Mouse (Mus musculus) limb, embryonic 15.5 days (tissue): ENCODE data around the gene Trit1. TPM values are rescaled to one million over a fixed set of nuclear protein-coding genes. Genes with fewer than 3 reads are reported as not detected.

Experiments
- ATAC-seq: fragments of 200-750 bp; cut with Nextera tagmentation; 2 replicates; pipeline ENCODE4 v1.8.0; 2017; ENCODE audit warnings: low read depth, moderate TSS enrichment; ENCODE audit not compliant: insufficient number of reproducible peaks, low FRiP score, low TSS enrichment
- H3K27ac ChIP-seq: fragments of 300-500 bp; sonication (generic); 2 replicates; pipeline ENCODE4 v1.5.1; 2015; ENCODE audit warnings: moderate library complexity, mild to moderate bottlenecking, inconsistent platforms
- H3K27me3 ChIP-seq: fragments of 300-500 bp; sonication (generic); 2 replicates; pipeline ENCODE4 v1.6.1; 2015; ENCODE audit warnings: inconsistent platforms
- H3K36me3 ChIP-seq: fragments of 300-500 bp; sonication (generic); 2 replicates; pipeline ENCODE4 v1.6.1; 2015; ENCODE audit warnings: inconsistent platforms
- H3K4me1 ChIP-seq: fragments of 300-500 bp; sonication (generic); 2 replicates; pipeline ENCODE4 v1.6.1; 2015; ENCODE audit warnings: inconsistent platforms
- H3K4me2 ChIP-seq: fragments of 300-500 bp; sonication (generic); 2 replicates; pipeline ENCODE4 v1.6.1; 2015; ENCODE audit warnings: mild to moderate bottlenecking, inconsistent platforms
- H3K4me3 ChIP-seq: fragments of 300-500 bp; sonication (generic); 2 replicates; pipeline ENCODE4 v1.5.1; 2015; ENCODE audit warnings: mild to moderate bottlenecking, inconsistent platforms
- H3K9ac ChIP-seq: fragments of 300-500 bp; sonication (generic); 2 replicates; pipeline ENCODE4 v1.6.1; 2015; ENCODE audit warnings: inconsistent platforms
- H3K9me3 ChIP-seq: fragments of 300-500 bp; sonication (generic); 2 replicates; pipeline ENCODE4 v1.6.1; 2016; ENCODE audit warnings: inconsistent platforms
- WGBS: fragments of 180-500 bp; shearing (Covaris S2); methylation state at CpG from one replicate; pipeline ENCODE4 v1.1.7; 2015; 5-methylcytosine and 5-hydroxymethylcytosine counted together
- polyA plus RNA-seq: library from polyadenylated mRNA; unstranded; fragments of >200 nt; fragmentation: Nextera tagmentation; extraction: Ambion mirVana; gene quantifications from 2 replicates; pipeline ENCODE4 v1.2.1, GENCODE M21; 2015

The Trit1 gene
- polyA plus RNA-seq, 1 experiment from 2014 or later: 20.9 TPM

DNA sequence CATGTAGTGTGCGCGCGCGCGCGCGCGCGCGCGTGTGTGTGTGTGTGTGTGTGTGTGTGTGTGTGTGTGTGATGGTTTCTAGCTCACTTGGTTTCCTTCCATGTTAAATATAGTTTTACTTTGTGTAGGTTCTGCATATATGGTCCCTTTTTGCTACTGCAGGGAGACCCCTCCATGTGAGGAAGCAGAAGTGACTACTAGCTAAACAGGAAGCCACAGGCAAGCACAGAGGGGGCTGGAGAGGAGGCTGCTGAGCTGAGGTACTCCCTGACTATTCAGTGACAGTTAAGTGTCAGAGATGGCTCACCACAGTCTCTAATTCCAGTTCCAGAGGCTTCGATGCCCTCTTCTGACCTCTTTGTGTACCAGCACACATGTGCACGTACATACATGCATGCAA lies 9.8 kb downstream of the Trit1 start:
- no peaks in the 10 kb centered on the region for H3K27me3 ChIP-seq
- no peak overlapping the region for H3K27ac ChIP-seq
- no peaks in the 10 kb centered on the region for H3K9me3 ChIP-seq
- no peak for ATAC-seq
- no peak overlapping the region for H3K4me2 ChIP-seq
- WGBS: 97% methylated on average over 13 of the region's 13 CpGs
- H3K4me3 ChIP-seq: no peak overlapping the region
- no peaks in the 10 kb centered on the region for H3K4me1 ChIP-seq
- peaks cover 27% of the 10 kb centered on the region for H3K36me3 ChIP-seq
- no peak overlapping the region for H3K9ac ChIP-seq

DNA sequence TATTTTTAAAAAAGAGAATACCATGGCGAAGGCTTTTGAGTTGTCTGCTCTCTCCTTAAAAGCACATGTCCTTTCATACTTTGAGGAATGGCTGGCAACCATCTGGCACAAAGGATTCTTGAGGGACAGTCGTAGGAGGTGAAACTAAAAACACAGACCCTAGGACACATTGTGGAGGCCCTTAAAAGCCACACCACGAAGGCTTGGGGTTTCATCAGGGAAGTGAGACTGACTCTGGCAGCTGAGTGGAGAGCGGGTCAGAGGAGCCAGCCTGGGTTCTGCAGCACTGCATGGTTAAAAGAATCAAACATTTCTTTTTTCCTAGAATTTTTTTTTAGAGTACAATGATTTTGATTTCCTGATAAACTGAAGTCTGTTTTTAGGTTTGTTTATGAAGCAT lies 10.2 kb downstream of the Trit1 start:
- no peak for ATAC-seq
- no peaks in the 10 kb centered on the region for H3K27me3 ChIP-seq
- H3K27ac ChIP-seq: no peak overlapping the region
- H3K36me3 ChIP-seq: peaks cover 28% of the 10 kb centered on the region
- H3K4me2 ChIP-seq: no peak overlapping the region
- no peaks in the 10 kb centered on the region for H3K4me1 ChIP-seq
- no peaks in the 10 kb centered on the region for H3K9me3 ChIP-seq
- H3K9ac ChIP-seq: no peak overlapping the region
- 75% methylated on average over 4 of the region's 4 CpGs for WGBS
- no peak overlapping the region for H3K4me3 ChIP-seq

DNA sequence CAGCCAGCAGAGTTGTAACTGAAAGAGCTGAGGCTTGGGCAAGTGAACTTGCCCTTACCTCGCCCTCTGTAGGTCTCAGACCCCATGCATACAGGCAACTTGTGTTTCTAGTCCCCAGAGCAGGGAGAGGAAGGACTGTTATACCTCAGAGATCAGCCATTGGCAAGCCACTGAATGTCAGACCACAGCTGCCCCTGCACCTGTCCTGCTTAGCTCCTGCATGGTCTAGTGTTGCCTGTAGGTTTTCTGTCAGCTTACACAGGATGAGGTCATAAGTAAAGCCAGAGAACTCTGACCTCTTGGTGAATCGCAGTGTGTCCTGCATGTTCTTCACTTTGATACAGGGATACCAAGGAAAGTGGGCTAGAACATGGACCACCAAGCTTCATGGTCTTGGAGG lies 18.4 kb downstream of the Trit1 start:
- H3K27ac ChIP-seq: no peak overlapping the region
- H3K27me3 ChIP-seq: no peaks in the 10 kb centered on the region
- ATAC-seq: no peak
- 89% methylated on average over 2 of the region's 2 CpGs for WGBS
- no peaks in the 10 kb centered on the region for H3K9me3 ChIP-seq
- H3K9ac ChIP-seq: no peak overlapping the region
- H3K4me3 ChIP-seq: no peak overlapping the region
- no peak overlapping the region for H3K4me2 ChIP-seq
- peaks cover 17% of the 10 kb centered on the region for H3K36me3 ChIP-seq
- no peaks in the 10 kb centered on the region for H3K4me1 ChIP-seq

DNA sequence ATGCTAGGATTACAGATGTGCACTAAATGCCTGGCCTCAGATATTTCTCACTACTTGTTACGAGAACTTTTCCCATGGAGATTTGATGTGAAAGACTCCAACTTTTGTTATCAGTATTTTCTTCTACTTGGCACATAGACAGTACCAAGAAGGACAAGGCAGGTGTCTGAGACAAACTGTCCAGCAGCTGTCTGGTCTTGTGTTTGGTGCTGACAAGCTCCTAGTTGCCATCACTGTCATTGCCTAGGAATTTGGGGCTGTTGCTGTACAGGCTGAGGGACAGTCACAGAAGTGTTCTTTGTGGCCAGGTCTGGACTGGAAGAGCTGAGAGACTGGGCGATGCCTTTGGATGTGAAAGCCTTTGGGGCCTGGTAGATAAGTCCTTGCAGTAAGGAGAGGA lies 19.2 kb downstream of the Trit1 start:
- WGBS: 88% methylated on average over 2 of the region's 2 CpGs
- no peak overlapping the region for H3K4me3 ChIP-seq
- ATAC-seq: no peak
- H3K9ac ChIP-seq: no peak overlapping the region
- no peaks in the 10 kb centered on the region for H3K27me3 ChIP-seq
- peaks cover 25% of the 10 kb centered on the region for H3K36me3 ChIP-seq
- H3K27ac ChIP-seq: no peak overlapping the region
- no peaks in the 10 kb centered on the region for H3K4me1 ChIP-seq
- H3K9me3 ChIP-seq: no peaks in the 10 kb centered on the region
- no peak overlapping the region for H3K4me2 ChIP-seq

DNA sequence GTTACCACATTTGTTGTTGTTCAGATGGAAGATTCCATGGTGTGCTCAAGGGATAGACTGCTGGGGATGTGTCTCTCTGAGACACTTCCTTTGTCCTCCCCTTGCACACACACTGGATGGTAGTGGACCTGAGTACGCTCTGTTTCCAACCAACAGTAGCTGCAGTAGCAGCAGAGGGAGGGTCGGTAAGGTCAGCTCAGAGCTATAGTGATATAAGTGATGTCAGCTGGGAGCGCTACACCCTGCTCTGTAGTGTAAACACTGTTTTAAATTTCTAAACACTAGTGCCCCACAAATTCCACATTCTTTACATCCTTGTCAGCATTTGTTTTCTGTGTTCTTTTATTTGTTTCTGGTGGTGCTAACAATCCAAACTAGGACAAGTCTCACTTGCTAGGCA lies 20.3 kb downstream of the Trit1 start:
- no peak overlapping the region for H3K4me2 ChIP-seq
- no peaks in the 10 kb centered on the region for H3K27me3 ChIP-seq
- peaks cover 22% of the 10 kb centered on the region for H3K36me3 ChIP-seq
- no peak overlapping the region for H3K4me3 ChIP-seq
- H3K9ac ChIP-seq: no peak overlapping the region
- WGBS: 80% methylated on average over 3 of the region's 3 CpGs
- H3K27ac ChIP-seq: no peak overlapping the region
- H3K4me1 ChIP-seq: no peaks in the 10 kb centered on the region
- H3K9me3 ChIP-seq: no peaks in the 10 kb centered on the region
- ATAC-seq: no peak

DNA sequence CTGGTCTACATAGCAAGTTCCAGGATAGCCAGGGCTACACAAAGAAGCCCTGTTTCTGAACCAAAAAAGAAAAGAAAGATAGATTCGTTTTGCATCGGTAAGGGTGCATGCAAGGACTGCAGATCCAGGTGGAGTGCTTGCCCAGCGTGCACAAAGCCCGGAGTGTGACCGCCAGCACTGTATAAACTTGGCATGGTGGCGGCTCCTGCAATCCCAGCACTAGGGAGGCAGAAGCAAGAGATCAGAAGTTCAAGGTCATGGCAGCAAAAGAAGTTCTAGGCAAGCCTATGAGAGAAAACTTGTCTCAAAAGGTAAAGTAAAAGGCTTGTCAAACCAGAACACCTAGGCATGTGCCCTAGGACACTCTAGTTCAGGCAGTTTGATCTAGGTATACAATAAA lies 24.7 kb downstream of the Trit1 start:
- Histone ChIP-seq H3K27ac (no peak overlapping the region), H3K9ac (no peak overlapping the region), H3K9me3 (no peaks in the 10 kb centered on the region), H3K36me3 (peaks cover 37% of the 10 kb centered on the region), H3K4me1 (no peaks in the 10 kb centered on the region; the same call in 1 of the 2 replicates), H3K4me2 (no peak overlapping the region), H3K4me3 (no peak overlapping the region), H3K27me3 (no peaks in the 10 kb centered on the region)
- 95% methylated on average over 6 of the region's 6 CpGs for WGBS
- ATAC-seq: no peak

DNA sequence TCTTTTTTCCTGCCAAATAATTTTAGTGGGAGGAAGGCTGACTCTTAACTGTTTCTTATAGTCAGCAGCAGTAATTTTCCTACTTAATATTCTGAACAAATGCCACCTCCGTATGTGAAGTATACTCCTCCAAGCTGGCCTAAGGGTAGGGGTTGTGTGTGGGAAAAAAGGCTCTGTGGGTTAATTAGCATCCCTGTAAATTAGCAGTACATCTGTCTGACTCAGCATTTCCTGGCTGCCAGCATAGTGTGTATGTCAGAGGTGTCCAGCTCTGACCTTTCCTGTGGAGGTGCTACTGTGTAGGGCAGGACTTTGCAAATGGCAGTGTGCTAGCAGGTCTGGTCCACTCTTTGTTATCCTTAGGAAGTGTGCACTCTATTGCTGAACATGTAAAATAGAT lies 27.5 kb downstream of the Trit1 start:
- no peak overlapping the region for H3K4me2 ChIP-seq
- peaks cover 6% of the 10 kb centered on the region for H3K4me1 ChIP-seq
- WGBS: 61% methylated on average over 1 of the region's 1 CpGs
- H3K9me3 ChIP-seq: no peaks in the 10 kb centered on the region
- H3K36me3 ChIP-seq: peaks cover 61% of the 10 kb centered on the region
- H3K27me3 ChIP-seq: no peaks in the 10 kb centered on the region
- H3K27ac ChIP-seq: no peak overlapping the region
- H3K4me3 ChIP-seq: no peak overlapping the region
- H3K9ac ChIP-seq: no peak overlapping the region
- no peak for ATAC-seq

DNA sequence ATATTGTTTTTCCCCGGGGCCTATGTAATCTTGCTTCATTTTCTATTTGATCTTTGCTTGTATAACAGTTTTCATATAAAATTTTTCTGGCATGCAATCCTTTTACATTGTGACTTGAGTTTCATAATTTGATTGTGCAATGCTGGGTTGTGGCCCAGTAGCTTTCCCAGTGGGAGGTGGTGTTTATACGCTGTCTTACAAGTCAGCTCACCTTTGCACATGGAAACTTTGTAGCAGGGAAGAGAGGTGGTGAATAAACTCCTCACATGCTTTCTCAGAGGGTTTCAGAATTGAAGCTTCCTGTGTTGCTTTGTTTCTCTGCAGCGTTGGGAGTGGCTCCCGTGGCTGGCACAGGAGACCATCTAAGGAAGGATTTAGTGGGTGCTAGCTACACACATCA lies 28.4 kb downstream of the Trit1 start:
- no peak for ATAC-seq
- Histone ChIP-seq H3K36me3 (peaks cover 62% of the 10 kb centered on the region), H3K9me3 (no peaks in the 10 kb centered on the region), H3K27ac (peak overlapping the region; percentile 57), H3K4me3 (no peak overlapping the region), H3K9ac (no peak overlapping the region), H3K4me2 (no peak overlapping the region), H3K27me3 (no peaks in the 10 kb centered on the region), H3K4me1 (peaks cover 6% of the 10 kb centered on the region)
- WGBS: 71% methylated on average over 4 of the region's 4 CpGs

DNA sequence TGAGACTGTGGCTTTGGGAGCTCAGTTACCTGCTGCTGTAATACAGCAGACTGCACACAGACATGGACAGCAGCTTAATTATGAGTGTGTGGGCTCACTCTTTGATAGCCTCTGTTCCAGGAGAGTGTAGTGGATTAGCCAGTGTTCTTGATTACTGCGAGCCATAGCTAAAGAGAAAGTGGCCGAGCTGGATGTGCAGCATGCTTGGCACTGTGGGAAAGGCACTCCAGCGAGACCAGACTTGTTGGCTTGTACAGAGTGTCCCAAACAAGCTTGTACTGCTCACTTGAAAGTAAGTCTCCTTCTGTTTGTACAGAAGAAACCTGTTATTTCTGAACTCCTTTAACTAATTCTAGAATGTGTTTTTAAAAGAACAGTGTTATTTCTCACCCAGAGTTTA lies 29.9 kb downstream of the Trit1 start:
- Histone ChIP-seq H3K9ac (no peak overlapping the region), H3K4me2 (no peak overlapping the region), H3K27me3 (no peaks in the 10 kb centered on the region), H3K4me1 (peaks cover 19% of the 10 kb centered on the region), H3K27ac (peak overlapping the region; percentile 63), H3K9me3 (no peaks in the 10 kb centered on the region), H3K4me3 (no peak overlapping the region), H3K36me3 (peaks cover 49% of the 10 kb centered on the region)
- ATAC-seq: no peak
- 76% methylated on average over 3 of the region's 3 CpGs for WGBS

DNA sequence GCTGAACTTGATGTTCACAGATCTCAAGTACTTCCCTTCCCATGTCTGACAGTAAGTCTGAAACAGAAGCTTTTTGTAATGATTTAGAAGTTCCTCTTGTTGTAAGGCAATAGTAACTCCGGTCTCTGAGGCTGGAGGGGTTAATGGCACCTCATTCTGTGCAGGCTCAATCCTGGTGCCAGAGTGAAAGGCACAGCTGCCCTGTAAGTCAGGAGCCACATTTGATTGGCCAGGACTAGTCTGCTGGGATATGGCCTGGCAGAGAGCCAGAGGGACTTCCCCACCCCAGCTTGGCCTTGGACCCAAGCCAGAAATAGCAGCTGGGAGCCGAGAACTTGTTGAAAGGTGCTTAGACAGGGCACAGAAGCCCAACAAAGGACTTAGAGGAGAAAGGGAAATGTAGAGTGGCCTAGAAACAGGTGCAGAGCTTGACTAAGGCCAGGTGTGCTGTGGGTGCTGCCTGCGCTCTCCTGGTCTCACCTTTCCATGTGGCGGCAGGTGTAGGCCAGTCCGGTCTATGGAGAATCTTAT lies 34.3 kb downstream of the Trit1 start:
- 24% methylated on average over 5 of the region's 5 CpGs for whole genome bisulfite sequencing
- H3K4me2 ChIP-seq: no peak overlapping the region

DNA sequence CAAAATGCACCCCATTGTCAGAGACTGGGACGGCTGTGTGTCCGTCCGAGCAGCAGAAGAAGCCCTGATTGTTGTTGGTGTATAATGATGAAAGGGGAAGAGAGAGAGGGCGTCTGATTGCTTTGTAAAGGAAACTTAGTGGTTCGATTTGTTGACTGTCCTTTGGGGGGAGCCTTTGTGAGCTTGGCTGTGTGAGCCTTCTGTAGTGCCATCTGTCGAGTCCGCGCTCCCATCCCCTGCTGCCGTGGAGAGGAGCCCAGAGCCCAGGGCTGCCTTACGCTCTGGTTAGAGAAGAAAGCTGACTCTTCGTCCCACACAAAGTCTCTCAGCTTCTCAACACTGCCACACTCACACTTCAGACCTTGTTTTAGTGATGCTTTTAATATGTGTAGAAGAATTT lies 36.8 kb downstream of the Trit1 start:
- H3K4me3 ChIP-seq: no peak overlapping the region
- no peaks in the 10 kb centered on the region for H3K9me3 ChIP-seq
- 81% methylated on average over 11 of the region's 11 CpGs for WGBS
- no peak for ATAC-seq
- H3K27me3 ChIP-seq: no peaks in the 10 kb centered on the region
- H3K9ac ChIP-seq: no peak overlapping the region
- no peak overlapping the region for H3K4me2 ChIP-seq
- H3K36me3 ChIP-seq: peaks cover 63% of the 10 kb centered on the region
- peaks cover 15% of the 10 kb centered on the region for H3K4me1 ChIP-seq
- H3K27ac ChIP-seq: no peak overlapping the region

More for the DNA sequence above, 34.3 kb downstream of the Trit1 start:
- Histone ChIP-seq H3K27ac (peak overlapping the region; percentile 67), H3K9ac (no peak overlapping the region), H3K27me3 (no peaks in the 10 kb centered on the region), H3K4me3 (no peak overlapping the region), H3K9me3 (no peaks in the 10 kb centered on the region), H3K36me3 (peaks cover 72% of the 10 kb centered on the region), H3K4me1 (peaks cover 19% of the 10 kb centered on the region)
- peak; percentile 80 for ATAC-seq

DNA sequence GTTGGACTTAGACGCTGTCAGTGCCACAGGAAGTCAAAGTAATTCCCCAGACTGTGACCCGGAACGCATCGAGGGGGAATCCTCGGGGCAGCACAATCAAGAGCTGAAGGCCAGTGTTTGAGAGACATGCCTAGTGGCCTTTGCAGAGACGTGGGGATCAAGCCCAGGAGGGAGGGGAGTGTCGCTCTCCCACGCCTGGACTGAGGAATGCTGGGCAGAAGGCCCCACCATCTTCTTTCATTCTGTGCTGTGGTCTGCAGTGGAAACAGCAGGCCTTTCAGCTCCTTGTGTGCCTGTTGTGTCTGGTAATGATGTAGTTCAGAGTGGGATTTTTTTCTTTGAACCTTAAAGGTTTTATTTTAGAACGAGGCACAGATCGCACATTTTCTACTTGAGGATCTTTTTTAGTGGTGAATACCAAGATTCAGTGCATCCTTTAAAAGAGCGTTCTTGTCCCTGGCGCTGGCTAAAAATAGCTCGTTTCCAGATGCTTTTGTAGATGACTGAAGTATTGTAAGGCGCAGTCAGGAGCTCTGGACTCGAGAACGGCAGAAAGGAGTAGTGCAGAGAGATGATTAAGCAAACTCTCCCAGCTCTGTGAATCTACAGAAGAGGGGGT lies 37.9 kb downstream of the Trit1 start:
- 82% methylated on average over 16 of the region's 16 CpGs for WGBS
- Histone ChIP-seq H3K36me3 (peaks cover 52% of the 10 kb centered on the region), H3K4me1 (peaks cover 14% of the 10 kb centered on the region), H3K9me3 (no peaks in the 10 kb centered on the region), H3K4me3 (no peak overlapping the region), H3K27me3 (no peaks in the 10 kb centered on the region), H3K9ac (no peak overlapping the region), H3K4me2 (no peak overlapping the region), H3K27ac (no peak overlapping the region)
- ATAC-seq: no peak
